Mouse (Mus musculus) cortical plate, adult 2 months (tissue): ENCODE results near the gene Tff2.

Experiments used
- CTCF ChIP-seq: fragments of 200-500 bp; IDR thresholded peaks from 2 replicates; pipeline ENCODE4 v1.5.1; 2011; ENCODE audit warnings: mild to moderate bottlenecking, control low read depth, low read length; ENCODE audit not compliant: insufficient read depth; ENCODE audit errors: extremely low read depth
- POLR2A ChIP-seq: fragments of 200-500 bp; IDR thresholded peaks from 2 replicates; pipeline ENCODE4 v1.6.1; 2011; ENCODE audit warnings: mild to moderate bottlenecking, low read length, control low read depth; ENCODE audit not compliant: insufficient read depth; ENCODE audit errors: extremely low read depth

- TF ChIP-seq CTCF (no peak), POLR2A (no peak)
Measured at GRCm38 (mm10) chr17:31144040-31145037, at the start of gene Tff2.
